Mouse (Mus musculus): ENCODE results near the gene Fbln5. TPM values are rescaled to one million over a fixed set of nuclear protein-coding genes. Genes with fewer than 3 reads are reported as not detected.

The Fbln5 gene
- 63.4 and 75.9 TPM in 2 replicates for polyA plus RNA-seq (2016; fragmentation: Nextera tagmentation; extraction: Ambion mirVana)

DNA sequence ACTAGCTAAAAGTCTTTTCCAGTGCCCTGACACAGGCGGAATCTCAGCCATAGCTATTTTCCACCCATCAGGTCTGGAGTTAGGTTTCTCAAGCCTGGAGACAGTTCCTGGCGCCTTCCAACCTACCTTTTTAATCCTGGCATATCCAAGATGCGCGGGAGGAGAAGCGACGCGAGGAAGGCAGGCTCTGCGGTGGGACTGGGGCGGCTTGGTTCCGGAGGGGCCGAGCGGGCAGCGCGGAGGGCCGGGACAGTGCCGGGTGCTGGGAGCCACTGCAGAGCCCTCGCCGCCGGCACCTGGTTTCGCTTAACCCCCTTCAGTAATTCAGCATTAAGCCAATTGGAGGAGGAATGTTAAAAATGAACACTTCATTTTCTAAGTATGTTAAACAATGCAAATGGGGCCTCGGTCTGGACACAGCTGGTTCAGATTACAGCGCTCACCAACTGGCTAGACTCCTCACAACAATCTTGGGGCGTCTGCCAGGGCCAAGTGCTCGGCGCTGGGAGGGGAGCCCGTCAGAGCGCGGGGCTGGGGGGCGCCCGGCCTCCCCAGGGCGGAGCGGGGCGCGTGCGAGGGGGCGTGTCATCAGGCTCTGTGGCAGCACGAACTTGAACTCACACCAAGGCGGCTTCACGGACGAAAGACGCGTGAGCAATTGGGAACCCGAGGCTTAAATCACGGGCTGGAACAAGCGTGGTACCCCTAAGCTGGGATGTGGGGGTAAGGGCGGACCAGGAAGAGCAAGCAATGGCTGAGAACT lies at the start of gene Fbln5:
Gene Fbln5, minus strand, starts transcription at position 448 of the 763 bp plus-strand sequence.
- peak; percentile 92 for ATAC-seq (ENCODE audit: insufficient number of reproducible peaks, insufficient read depth, low FRiP score, low TSS enrichment)
- Histone ChIP-seq H3K4me1 (peaks cover 15% of the 10 kb centered on the region), H3K27me3 (0 out of 2 replicates have a peak, but pooled peaks cover 6% of the 10 kb centered on the region), H3K9ac (peak within 1 kb of the TSS; percentile 35), H3K4me2 (replicated peaks) (peak within 1 kb of the TSS; percentile 62), H3K27ac (peak within 1 kb of the TSS; percentile 94), H3K36me3 (no peaks in the 10 kb centered on the region), H3K9me3 (no peaks in the 10 kb centered on the region), H3K4me3 (peak within 1 kb of the TSS; percentile 42)
- WGBS = under 1% methylated on average over 46 of the region's 46 CpGs

DNA sequence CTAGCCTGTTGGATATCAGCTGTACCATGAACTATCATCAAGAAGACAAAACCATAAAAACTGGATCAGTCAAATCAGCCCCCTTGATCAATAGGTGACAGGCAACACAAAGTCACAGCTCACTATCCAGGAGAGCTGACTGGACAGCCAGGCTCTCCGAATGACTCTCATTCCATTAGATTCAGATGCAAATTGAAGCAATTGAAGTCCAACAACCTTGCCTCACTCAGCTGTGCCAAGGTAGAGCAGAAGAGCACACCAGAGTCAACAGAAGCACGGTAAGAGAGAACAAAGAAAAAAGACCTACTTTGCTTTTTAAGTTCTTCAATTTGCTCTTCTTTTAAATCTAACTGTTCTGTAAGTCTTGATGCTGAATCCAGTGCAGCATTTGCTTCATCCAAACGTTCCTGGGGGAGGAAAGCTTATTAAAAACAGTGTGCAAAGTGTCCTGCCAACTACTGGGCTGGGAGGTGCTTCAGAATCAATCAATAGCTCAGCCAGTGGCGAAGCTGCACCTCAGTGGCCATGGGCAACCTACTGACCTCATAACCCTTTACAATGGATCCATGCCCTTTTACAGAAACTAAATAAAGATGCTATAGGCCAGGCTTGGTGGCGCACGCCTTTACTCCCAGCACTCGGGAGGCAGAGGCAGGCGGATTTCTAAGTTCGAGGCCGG lies 43.6 kb upstream of the Fbln5 start:
- Histone ChIP-seq H3K4me2 (replicated peaks) (no peak overlapping the region), H3K27me3 (no peaks in the 10 kb centered on the region), H3K27ac (no peak overlapping the region), H3K36me3 (peaks cover 20% of the 10 kb centered on the region), H3K9ac (no peak overlapping the region), H3K4me3 (no peak overlapping the region), H3K4me1 (no peaks in the 10 kb centered on the region), H3K9me3 (no peaks in the 10 kb centered on the region)
- 88% methylated on average over 10 of the region's 10 CpGs for WGBS
- ATAC-seq (ENCODE audit: insufficient number of reproducible peaks, insufficient read depth, low FRiP score, low TSS enrichment) = no peak

DNA sequence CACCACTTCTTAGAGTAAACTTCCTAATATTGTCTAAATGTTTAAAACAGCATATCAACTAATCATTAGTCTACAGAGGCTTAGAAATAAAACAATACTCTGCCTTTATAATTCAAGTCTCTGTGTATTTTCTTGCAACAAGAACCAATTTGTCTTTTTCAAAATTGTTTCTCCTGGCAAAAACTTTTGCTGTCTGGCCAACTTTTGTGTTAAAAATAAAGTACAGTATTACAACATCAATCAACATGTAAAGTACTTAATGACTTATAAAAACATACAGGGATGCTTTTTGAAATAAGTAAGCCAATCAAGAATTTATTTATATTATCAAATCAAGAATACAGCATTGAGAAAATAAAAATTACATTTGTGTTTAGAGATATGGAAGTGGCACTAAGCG lies 41.4 kb upstream of the Fbln5 start:
- H3K4me1 ChIP-seq = no peaks in the 10 kb centered on the region
- H3K27ac ChIP-seq = no peak overlapping the region
- no peaks in the 10 kb centered on the region for H3K27me3 ChIP-seq
- H3K4me3 ChIP-seq = no peak overlapping the region
- peaks cover 20% of the 10 kb centered on the region for H3K36me3 ChIP-seq
- no peak overlapping the region for H3K4me2 ChIP-seq (replicated peaks)
- no peak overlapping the region for H3K9ac ChIP-seq
- WGBS = 96% methylated on average over 1 of the region's 1 CpGs
- no peak for ATAC-seq (ENCODE audit: insufficient number of reproducible peaks, insufficient read depth, low FRiP score, low TSS enrichment)
- no peaks in the 10 kb centered on the region for H3K9me3 ChIP-seq

- Histone ChIP-seq H3K36me3 (peaks cover 27% of the 10 kb centered on the region), H3K27ac (no peak overlapping the region), H3K4me3 (no peak overlapping the region), H3K9me3 (no peaks in the 10 kb centered on the region), H3K4me1 (no peaks in the 10 kb centered on the region), H3K9ac (no peak overlapping the region), H3K27me3 (no peaks in the 10 kb centered on the region), H3K4me2 (replicated peaks) (no peak overlapping the region)
- no peak for ATAC-seq (ENCODE audit: insufficient number of reproducible peaks, insufficient read depth, low FRiP score, low TSS enrichment)
- 88% methylated on average over 5 of the region's 5 CpGs for WGBS
Measured at GRCm38 (mm10) chr12:101858011-101858410, 39.2 kb upstream of the Fbln5 start.

DNA sequence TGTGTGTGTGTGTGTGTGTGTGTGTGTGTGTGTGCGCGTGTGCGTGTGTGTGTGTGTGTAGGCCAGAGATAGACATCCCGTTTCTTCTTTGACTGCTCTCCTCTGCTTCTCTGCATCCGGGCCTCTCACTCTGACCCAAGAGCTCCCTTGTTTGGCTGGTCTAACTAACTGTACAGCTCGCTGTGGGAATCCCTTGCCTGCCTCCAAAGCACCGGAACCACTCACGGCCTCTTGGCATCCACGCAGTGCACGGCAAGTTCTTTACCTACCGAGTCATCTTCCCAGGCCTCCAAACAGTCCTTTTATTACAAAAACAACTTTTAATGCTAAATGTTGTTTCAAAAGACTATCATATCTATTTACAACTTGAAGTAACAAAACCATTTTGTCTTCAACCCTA lies 35.5 kb upstream of the Fbln5 start:
- 92% methylated on average over 9 of the region's 11 CpGs for WGBS

GRCm38 (mm10) chr12:101851846-101852564 lies 33.1 kb upstream of the Fbln5 start:
- H3K4me2 ChIP-seq (replicated peaks) = no peak overlapping the region
- H3K36me3 ChIP-seq = peaks cover 6% of the 10 kb centered on the region; the same call in 1 of the 2 replicates
- no peaks in the 10 kb centered on the region for H3K27me3 ChIP-seq
- H3K27ac ChIP-seq = no peak overlapping the region
- no peak for ATAC-seq (ENCODE audit: insufficient number of reproducible peaks, insufficient read depth, low FRiP score, low TSS enrichment)
- no peak overlapping the region for H3K4me3 ChIP-seq
- H3K4me1 ChIP-seq = no peaks in the 10 kb centered on the region
- H3K9me3 ChIP-seq = no peaks in the 10 kb centered on the region
- H3K9ac ChIP-seq = no peak overlapping the region
- WGBS = 92% methylated on average over 7 of the region's 7 CpGs

More for the DNA sequence above, 35.5 kb upstream of the Fbln5 start:
- Histone ChIP-seq H3K9ac (no peak overlapping the region), H3K4me2 (replicated peaks) (no peak overlapping the region), H3K4me1 (no peaks in the 10 kb centered on the region), H3K27ac (no peak overlapping the region), H3K9me3 (no peaks in the 10 kb centered on the region), H3K36me3 (peaks cover 7% of the 10 kb centered on the region; the same call in 1 of the 2 replicates), H3K4me3 (no peak overlapping the region), H3K27me3 (no peaks in the 10 kb centered on the region)
- no peak for ATAC-seq (ENCODE audit: insufficient number of reproducible peaks, insufficient read depth, low FRiP score, low TSS enrichment)

GRCm38 (mm10) chr12:101851314-101851713 lies 32.5 kb upstream of the Fbln5 start:
- no peaks in the 10 kb centered on the region for H3K9me3 ChIP-seq
- H3K9ac ChIP-seq = no peak overlapping the region
- H3K4me2 ChIP-seq (replicated peaks) = no peak overlapping the region
- no peaks in the 10 kb centered on the region for H3K4me1 ChIP-seq
- 84% methylated on average over 9 of the region's 9 CpGs for WGBS
- ATAC-seq (ENCODE audit: insufficient number of reproducible peaks, insufficient read depth, low FRiP score, low TSS enrichment) = no peak
- H3K27me3 ChIP-seq = no peaks in the 10 kb centered on the region
- H3K4me3 ChIP-seq = no peak overlapping the region
- H3K36me3 ChIP-seq = peaks cover 9% of the 10 kb centered on the region; the same call in 1 of the 2 replicates
- no peak overlapping the region for H3K27ac ChIP-seq

GRCm38 (mm10) chr12:101836546-101837274 lies 17.9 kb upstream of the Fbln5 start:
- no peaks in the 10 kb centered on the region for H3K9me3 ChIP-seq
- no peak for ATAC-seq (ENCODE audit: insufficient number of reproducible peaks, insufficient read depth, low FRiP score, low TSS enrichment)
- peaks cover 29% of the 10 kb centered on the region for H3K36me3 ChIP-seq
- no peaks in the 10 kb centered on the region for H3K4me1 ChIP-seq
- no peaks in the 10 kb centered on the region for H3K27me3 ChIP-seq
- no peak overlapping the region for H3K4me2 ChIP-seq (replicated peaks)
- no peak overlapping the region for H3K9ac ChIP-seq
- H3K27ac ChIP-seq = no peak overlapping the region
- 86% methylated on average over 10 of the region's 10 CpGs for WGBS
- H3K4me3 ChIP-seq = no peak overlapping the region

- Histone ChIP-seq H3K27me3 (no peaks in the 10 kb centered on the region), H3K4me1 (peaks cover 5% of the 10 kb centered on the region; the same call in 1 of the 2 replicates), H3K27ac (no peak overlapping the region), H3K9ac (no peak overlapping the region), H3K4me2 (replicated peaks) (no peak overlapping the region), H3K9me3 (no peaks in the 10 kb centered on the region), H3K4me3 (no peak overlapping the region), H3K36me3 (peaks cover 29% of the 10 kb centered on the region)
- WGBS = 84% methylated on average over 4 of the region's 4 CpGs
- no peak for ATAC-seq (ENCODE audit: insufficient number of reproducible peaks, insufficient read depth, low FRiP score, low TSS enrichment)
Measured at GRCm38 (mm10) chr12:101834715-101835114, 15.9 kb upstream of the Fbln5 start.

GRCm38 (mm10) chr12:101833776-101834175 lies 14.9 kb upstream of the Fbln5 start:
- H3K9ac ChIP-seq = no peak overlapping the region
- H3K9me3 ChIP-seq = no peaks in the 10 kb centered on the region
- no peak for ATAC-seq (ENCODE audit: insufficient number of reproducible peaks, insufficient read depth, low FRiP score, low TSS enrichment)
- H3K27ac ChIP-seq = no peak overlapping the region
- 89% methylated on average over 8 of the region's 8 CpGs for WGBS
- H3K4me1 ChIP-seq = peaks cover 5% of the 10 kb centered on the region; the same call in 1 of the 2 replicates
- H3K4me3 ChIP-seq = no peak overlapping the region
- no peak overlapping the region for H3K4me2 ChIP-seq (replicated peaks)
- peaks cover 25% of the 10 kb centered on the region for H3K36me3 ChIP-seq
- H3K27me3 ChIP-seq = no peaks in the 10 kb centered on the region

- no peak overlapping the region for H3K4me3 ChIP-seq
- no peaks in the 10 kb centered on the region for H3K27me3 ChIP-seq
- H3K4me1 ChIP-seq = peaks cover 5% of the 10 kb centered on the region; the same call in 1 of the 2 replicates
- H3K27ac ChIP-seq = no peak overlapping the region
- no peak for ATAC-seq (ENCODE audit: insufficient number of reproducible peaks, insufficient read depth, low FRiP score, low TSS enrichment)
- no peaks in the 10 kb centered on the region for H3K9me3 ChIP-seq
- H3K4me2 ChIP-seq (replicated peaks) = no peak overlapping the region
- no peak overlapping the region for H3K9ac ChIP-seq
- 90% methylated on average over 6 of the region's 6 CpGs for WGBS
- H3K36me3 ChIP-seq = peaks cover 19% of the 10 kb centered on the region; the same call in 1 of the 2 replicates
Measured at GRCm38 (mm10) chr12:101833115-101833506, 14.3 kb upstream of the Fbln5 start.
